Mouse (Mus musculus) midbrain, embryonic 10.5 days (tissue): ENCODE results near the gene Chia1. TPM values are rescaled to one million over a fixed set of nuclear protein-coding genes. Genes with fewer than 3 reads are reported as not detected.
"Not testable (repeated sequence)": the region's sequence is repeated elsewhere in the genome, so short reads cannot be mapped to it uniquely, and the experiment has no call there.

Experiments
- DNase-seq: peaks from one replicate; pipeline ENCODE4 v3.0.0-alpha.2; 2017; ENCODE audit warnings: low spot score
- H3K27ac ChIP-seq: fragments of 300-500 bp; sonication (generic); replicated peaks from 2 replicates; pipeline ENCODE4 v1.5.1; 2016; ENCODE audit warnings: mild to moderate bottlenecking
- H3K27me3 ChIP-seq: fragments of 300-500 bp; sonication (generic); 2 replicates; pipeline ENCODE4 v1.6.1; 2016; ENCODE audit warnings: low read depth, mild to moderate bottlenecking; ENCODE audit not compliant: poor library complexity, severe bottlenecking
- H3K36me3 ChIP-seq: fragments of 300-500 bp; sonication (generic); 2 replicates; pipeline ENCODE4 v1.6.1; 2016; ENCODE audit warnings: mild to moderate bottlenecking, moderate library complexity
- H3K4me1 ChIP-seq: fragments of 300-500 bp; sonication (generic); 2 replicates; pipeline ENCODE4 v1.6.1; 2016
- H3K4me3 ChIP-seq: fragments of 300-500 bp; sonication (generic); 2 replicates; pipeline ENCODE4 v1.5.1; 2016; ENCODE audit warnings: mild to moderate bottlenecking, moderate library complexity
- H3K9me3 ChIP-seq: fragments of 300-500 bp; sonication (generic); replicated peaks from 2 replicates; pipeline ENCODE4 v1.6.1; 2016; ENCODE audit warnings: mild to moderate bottlenecking
- WGBS: fragments of 180-500 bp; shearing (Covaris S2); methylation state at CpG from one replicate; pipeline ENCODE4 v1.1.7; 2016; 5-methylcytosine and 5-hydroxymethylcytosine counted together
- polyA plus RNA-seq: library from polyadenylated mRNA; unstranded; fragments of >200 nt; fragmentation: Nextera tagmentation; extraction: Ambion mirVana; gene quantifications from 2 replicates; pipeline ENCODE4 v1.2.1, GENCODE M21; 2016

The Chia1 gene
- polyA plus RNA-seq, 1 experiment from 2014 or later = 0.11 TPM

DNA sequence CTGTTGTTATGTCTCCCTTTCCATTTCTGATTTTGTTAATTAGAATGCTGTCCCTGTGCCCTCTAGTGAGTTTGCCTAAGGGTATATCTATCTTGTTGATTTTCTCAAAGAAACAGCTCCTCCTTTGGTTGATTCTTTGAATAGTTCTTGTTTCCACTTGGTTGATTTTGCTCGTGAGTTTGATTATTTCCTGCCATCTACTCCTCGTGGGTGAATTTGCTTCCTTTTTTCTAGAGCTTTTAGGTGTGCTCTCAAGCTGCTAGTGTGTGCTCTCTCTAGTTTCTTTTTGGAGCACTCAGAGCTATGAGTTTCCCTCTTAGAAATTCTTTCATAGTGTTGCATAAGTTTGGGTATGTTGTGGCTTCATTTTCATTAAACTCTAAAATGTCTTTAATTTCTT, 61.9 kb downstream of the Chia1 start:
- H3K36me3 ChIP-seq, H3K4me1 ChIP-seq, DNase-seq, H3K27me3 ChIP-seq, H3K4me3 ChIP-seq, H3K27ac ChIP-seq: not testable (repeated sequence)
- H3K9me3 ChIP-seq = peaks cover 16% of the 10 kb centered on the region; the same call in 1 of the 2 replicates
- 75% methylated on average over 2 of the region's 2 CpGs for WGBS

DNA sequence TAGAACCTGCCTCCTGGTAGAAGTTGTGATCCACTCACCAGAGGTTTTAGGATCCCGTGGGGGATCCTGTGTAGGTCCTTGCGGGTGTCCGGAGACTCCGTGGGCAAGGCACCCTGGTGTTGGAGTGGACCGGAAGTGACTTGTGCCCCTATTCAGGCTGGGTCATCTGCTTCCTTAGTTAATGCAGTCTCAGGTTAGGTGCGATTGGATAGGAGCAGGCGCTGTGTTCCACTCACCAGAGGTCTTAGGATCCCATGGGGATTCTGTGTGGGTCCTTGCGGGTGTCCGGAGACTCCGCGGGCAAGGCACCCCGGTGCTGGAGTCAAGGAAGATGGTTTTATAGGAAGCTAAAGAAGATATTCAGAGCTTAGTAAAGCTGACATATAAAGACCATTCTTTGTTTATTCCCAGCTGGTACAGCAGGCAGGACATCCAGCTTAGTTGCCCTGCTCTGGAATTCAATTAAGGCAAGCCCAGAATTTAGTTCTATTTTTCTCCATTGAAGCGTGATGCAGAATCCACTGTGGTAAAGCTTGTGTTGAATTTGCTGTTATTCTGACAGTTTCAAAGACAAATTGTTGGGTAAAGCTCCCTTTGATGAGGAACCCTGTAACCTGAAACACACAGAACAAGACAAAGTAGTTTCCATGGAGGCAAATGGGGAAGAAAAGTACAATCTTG, 64.6 kb downstream of the Chia1 start:
- no peak for DNase-seq
- WGBS = 84% methylated on average over 13 of the region's 13 CpGs
- H3K9me3 ChIP-seq = peaks cover 25% of the 10 kb centered on the region
- H3K36me3 ChIP-seq = no peaks in the 10 kb centered on the region
- H3K4me1 ChIP-seq = no peaks in the 10 kb centered on the region
- no peak overlapping the region for H3K27ac ChIP-seq
- H3K4me3 ChIP-seq = no peak overlapping the region
- H3K27me3 ChIP-seq = no peaks in the 10 kb centered on the region

Other genes starting within 250 kb of the Chia1 start
- gene Adora3, start 242.4 kb upstream of the Chia1 start, polyA plus RNA-seq = 0.11 TPM in 1 of 2 replicates, not detected in the other
- not detected in 2 replicates for gene Tmigd3, start 242.3 kb upstream of the Chia1 start, polyA plus RNA-seq
- 0.66 and 0.90 TPM in 2 replicates for gene I830077J02Rik, start 180.6 kb upstream of the Chia1 start, polyA plus RNA-seq
- 166 and 188 TPM in 2 replicates for gene Wdr77, start 153.9 kb upstream of the Chia1 start, polyA plus RNA-seq
- gene Atp5f1, start 153.1 kb upstream of the Chia1 start, polyA plus RNA-seq = 492 and 506 TPM in 2 replicates
- 1.3 and 2.0 TPM in 2 replicates for gene Ovgp1, start 139.5 kb upstream of the Chia1 start, polyA plus RNA-seq
- gene Pifo, start 98.6 kb upstream of the Chia1 start, polyA plus RNA-seq = 0.91 TPM in 1 of 2 replicates, not detected in the other
- not detected in 2 replicates for gene Chil5, start 80.4 kb upstream of the Chia1 start, polyA plus RNA-seq
- gene Chil3, start 54.3 kb downstream of the Chia1 start, polyA plus RNA-seq = not detected in 2 replicates
- not detected in 2 replicates for gene Chil4, start 106.3 kb downstream of the Chia1 start, polyA plus RNA-seq